15 mouse cellular contexts compared by ENCODE assay signal in the genomic region with DNA sequence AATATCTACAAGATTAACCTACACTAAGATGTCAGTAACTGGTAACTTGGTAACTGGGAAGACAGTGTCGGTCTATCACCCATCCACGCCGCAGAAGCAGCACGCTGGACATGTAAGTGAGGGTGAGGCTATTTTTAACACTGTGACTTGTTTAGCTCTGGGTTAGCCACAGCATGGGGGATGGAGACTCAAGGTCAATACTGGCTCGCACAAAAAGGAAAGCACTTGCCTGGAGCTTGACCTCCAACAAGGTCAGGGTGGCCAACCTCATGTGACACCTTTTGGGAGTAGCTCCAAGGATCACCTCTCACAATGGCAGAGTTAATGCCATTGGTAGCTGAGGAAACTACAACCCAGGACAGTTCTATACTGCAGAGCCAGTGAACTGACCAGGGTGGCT. TPM values are rescaled to one million over a fixed set of nuclear protein-coding genes. Genes with fewer than 3 reads are reported as not detected.
A peak's percentile ranks its signal among the peaks of the same experiment; 100 is the strongest.
DNase-seq lines count a peak whose midpoint lies in the region; ATAC-seq and TF ChIP-seq lines count a peak whose summit lies in the region.
"Had no signal": no experiment of that assay in that cellular context is flagged by ENCODE, and none has a peak within 500 bp of the region (broad histone marks: within the 10 kb centered on the region; RNA-seq: fewer than 3 reads in every experiment).

No protein-coding gene starts in this region.

- H3K36me3 ChIP-seq in heart, embryonic 13.5 days = no peaks in the 10 kb centered on the region
- no peaks in the 10 kb centered on the region for H3K36me3 ChIP-seq in limb, embryonic 10.5 days
- H3K36me3 ChIP-seq: hindbrain, embryonic 10.5 days had no signal

- H3K4me3 ChIP-seq in gastrocnemius, adult 2 months = no peak overlapping the region
- no peak overlapping the region for H3K4me3 ChIP-seq in heart, embryonic 13.5 days
- H3K4me3 ChIP-seq in limb, embryonic 10.5 days = no peak overlapping the region
- H3K4me3 ChIP-seq: erythroblast, embryonic 14.5 days; hindbrain, embryonic 10.5 days had no signal

- H3K27ac ChIP-seq in gastrocnemius, adult 2 months = peak overlapping the region; percentile 73
- peak overlapping the region; percentile 92 for H3K27ac ChIP-seq in heart, embryonic 13.5 days (replicated peaks)
- H3K27ac ChIP-seq in limb, embryonic 10.5 days = 0 out of 2 replicates have a peak overlapping the region, but pooled peaks have one; percentile 5
- H3K27ac ChIP-seq: hindbrain, embryonic 10.5 days had no signal

- TF ChIP-seq CTCF in gastrocnemius, adult 2 months (IDR thresholded peaks at IDR 0.05) = no peak

- WGBS in heart, embryonic 13.5 days = 46% methylated on average over 5 of the region's 5 CpGs
- 91% methylated on average over 5 of the region's 5 CpGs for WGBS in limb, embryonic 10.5 days

- no peak for ATAC-seq in heart, embryonic 13.5 days (ENCODE audit: extremely low read depth, insufficient number of reproducible peaks, low FRiP score, low TSS enrichment)

- no peak overlapping the region for H3K4me2 ChIP-seq in heart, embryonic 13.5 days
- H3K4me2 ChIP-seq: midbrain, embryonic 11.5 days had no signal

- peak overlapping the region; percentile 38 for H3K9ac ChIP-seq in heart, embryonic 13.5 days

- H3K4me1 ChIP-seq in heart, embryonic 13.5 days = peaks cover 85% of the 10 kb centered on the region
- H3K4me1 ChIP-seq in limb, embryonic 10.5 days = peaks cover 66% of the 10 kb centered on the region

- no peak for DNase-seq in gastrocnemius, adult 2 months
- no peak for DNase-seq in gastrocnemius, postnatal 14 days
- DNase-seq in lung, adult 18-20 months = peak; percentile 48 to 57
- no peak for DNase-seq in lung, postnatal 25 days (ENCODE audit: low spot score)
- DNase-seq in limb, embryonic 10.5 days (ENCODE audit: low spot score) = no peak
- no peak for DNase-seq in right cerebral cortex, adult 2 months (ENCODE audit: low spot score in 2 of 2)
- no peak for DNase-seq in retina, embryonic 14.5 days (ENCODE audit: low spot score)
- DNase-seq: cerebellum, adult 11 months; embryo, embryonic 11 days; right cerebral cortex, adult 18-20 months; thymus, postnatal 14 days had no signal

- no peaks in the 10 kb centered on the region for H3K27me3 ChIP-seq in heart, embryonic 13.5 days (replicated peaks)
- no peaks in the 10 kb centered on the region for H3K27me3 ChIP-seq in limb, embryonic 10.5 days (ENCODE audit: low read depth, poor library complexity, severe bottlenecking)

- H3K9me3 ChIP-seq in heart, embryonic 13.5 days = no peaks in the 10 kb centered on the region
- H3K9me3 ChIP-seq in limb, embryonic 10.5 days (replicated peaks) = no peaks in the 10 kb centered on the region
- H3K9me3 ChIP-seq: hindbrain, embryonic 10.5 days had no signal

- intact Hi-C loops in gastrocnemius, adult 2 months (cut with DNase I) = no loop called here
- intact Hi-C loops in gastrocnemius, postnatal 14 days (cut with DNase I; ENCODE audit: low total_unique reads) = loop anchor here (2.0 to 10.0 kb wide), 3 partner anchors 52 to 122 kb away; a partner anchor contains a TSS

RNA-seq across cellular contexts. Expression of a gene that starts 50.8 kb away (rescaled TPM):
- 10 to 100 TPM; 21.8 to 41.9 TPM for total RNA-seq in gastrocnemius, adult 2 months (2021)
- total RNA-seq in gastrocnemius, postnatal 14 days (2021) = 10 to 100 TPM; 45.6 to 71.6 TPM
- polyA plus RNA-seq in heart, embryonic 13.5 days (2015; fragmentation: Nextera tagmentation; extraction: Ambion mirVana) = 127 and 140 TPM in 2 replicates
- polyA plus RNA-seq in limb, embryonic 10.5 days (2016; fragmentation: Nextera tagmentation; extraction: Ambion mirVana) = 61.2 and 78.5 TPM in 2 replicates

Comparison
In these comparisons a context has a peak if more than half of its experiments do, and no peak if none do; other contexts are left out.
1. DNase-seq: peak in lung, adult 18-20 months (2 of 2); none in gastrocnemius, adult 2 months (single experiment), gastrocnemius, postnatal 14 days (single experiment), lung, postnatal 25 days (single experiment), limb, embryonic 10.5 days (single experiment), right cerebral cortex, adult 2 months (0 of 2) and retina, embryonic 14.5 days (single experiment).
2. H3K27ac ChIP-seq: peak in every context shown above with its lines; median percentile 92 in heart, embryonic 13.5 days; 73 in gastrocnemius, adult 2 months; 5 in limb, embryonic 10.5 days.